Comparison of ENCODE assay signal across 13 mouse cellular contexts in genomic region chr5:122390006-122390405, GRCm38 (mm10).
"Had no signal": no experiment of that assay in that cellular context is flagged by ENCODE, and none has a peak within 500 bp of the region (broad histone marks: within the 10 kb centered on the region; RNA-seq: fewer than 3 reads in every experiment).

No protein-coding gene starts in this region.

- DNase-seq: gastrocnemius, postnatal 14 days; gastrocnemius, postnatal 36 days; heart, adult 2 months; heart, postnatal 14 days; heart, postnatal 36 days; kidney, adult 11 months; kidney, adult 2 months; kidney, adult 9 months; kidney, postnatal 14 days; kidney, postnatal 36 days; layer of hippocampus, adult 9-11 months; layer of hippocampus, postnatal 36 days; left cerebral cortex, postnatal 4 days had no signal
